Mouse (Mus musculus): ENCODE results near the gene Telo2. TPM values are rescaled to one million over a fixed set of nuclear protein-coding genes. Genes with fewer than 3 reads are reported as not detected.

Telo2 gene
- polyA plus RNA-seq, 1 experiment: 40.8 TPM

DNA sequence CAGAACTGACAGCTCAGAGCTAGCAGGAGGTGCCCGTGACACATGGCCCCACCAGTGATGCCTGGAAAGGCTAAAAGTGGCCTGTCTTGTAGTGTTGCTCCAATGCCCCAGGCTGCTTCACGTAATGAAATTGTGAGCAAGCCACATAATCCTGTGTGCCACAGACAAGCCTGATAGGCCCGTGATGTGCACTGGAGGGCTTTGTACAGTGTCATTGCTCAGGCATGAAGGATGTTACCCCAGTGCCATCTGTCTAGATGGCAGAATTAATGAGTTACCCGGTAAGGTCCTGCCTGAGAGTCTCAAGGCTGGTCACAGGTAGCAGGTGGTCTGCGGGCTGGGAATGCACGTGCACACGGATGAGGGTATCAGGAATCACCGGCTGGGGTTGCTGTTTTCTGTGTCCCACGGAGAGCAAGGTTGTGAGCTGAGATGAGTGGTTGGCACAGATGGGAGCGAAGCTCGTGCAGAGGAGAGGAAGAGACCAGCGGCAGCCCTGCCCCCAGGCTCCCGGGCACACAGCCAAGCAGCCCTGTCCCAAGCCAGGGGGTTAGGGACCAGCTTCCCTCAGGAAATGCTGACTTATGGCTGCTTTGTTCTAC is 37.9 kb downstream of the Telo2 start:
- TF ChIP-seq GATA1 (IDR thresholded peaks at IDR 0.05; ENCODE audit: low read length): no peak

DNA sequence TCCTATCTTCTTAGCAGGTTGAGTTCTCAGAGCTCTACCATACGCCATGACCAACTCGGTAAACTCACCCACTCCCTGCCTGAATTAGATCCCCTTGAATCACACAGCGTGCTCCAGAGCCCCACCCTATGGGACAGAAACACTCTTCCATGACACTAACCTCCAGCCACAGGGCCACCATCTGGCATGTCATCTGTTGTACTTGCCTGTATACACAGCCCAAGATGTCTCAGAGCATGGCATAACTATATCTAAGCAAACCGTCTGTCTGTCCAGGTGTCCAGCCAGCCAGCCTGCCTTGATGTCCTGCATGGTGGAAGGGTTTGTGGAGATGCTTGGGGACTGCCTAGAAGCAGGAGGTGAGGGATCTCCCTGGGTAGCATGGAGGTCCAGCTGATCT is 38.9 kb downstream of the Telo2 start:
- no peak for TF ChIP-seq GATA1 (IDR thresholded peaks at IDR 0.05; ENCODE audit: low read length)

DNA sequence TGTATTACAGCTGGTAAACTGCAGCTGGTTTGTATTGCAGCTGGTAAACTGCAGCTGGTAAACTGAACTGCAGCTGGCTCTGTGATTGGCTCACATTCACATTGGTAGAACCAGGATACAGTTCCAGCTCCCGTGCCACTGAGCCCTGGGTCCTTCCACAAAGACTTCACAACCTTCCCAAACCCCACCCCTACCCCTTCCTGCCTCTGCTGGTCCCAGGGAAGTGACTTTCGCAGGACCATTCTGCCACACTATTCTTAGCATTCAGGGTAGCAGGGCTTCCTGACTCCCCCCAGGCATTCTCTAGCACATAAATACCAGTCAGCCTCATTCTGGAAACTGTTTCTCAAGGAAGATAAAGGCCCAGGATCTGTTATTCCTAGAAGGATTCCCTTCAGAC is 47.1 kb downstream of the Telo2 start:
- no peak for TF ChIP-seq GATA1 (IDR thresholded peaks at IDR 0.05; ENCODE audit: low read length)

GRCm38 (mm10) chr17:25067442-25067851 is 48.3 kb downstream of the Telo2 start:
- no peak for TF ChIP-seq GATA1 (IDR thresholded peaks at IDR 0.05; ENCODE audit: low read length)

DNA sequence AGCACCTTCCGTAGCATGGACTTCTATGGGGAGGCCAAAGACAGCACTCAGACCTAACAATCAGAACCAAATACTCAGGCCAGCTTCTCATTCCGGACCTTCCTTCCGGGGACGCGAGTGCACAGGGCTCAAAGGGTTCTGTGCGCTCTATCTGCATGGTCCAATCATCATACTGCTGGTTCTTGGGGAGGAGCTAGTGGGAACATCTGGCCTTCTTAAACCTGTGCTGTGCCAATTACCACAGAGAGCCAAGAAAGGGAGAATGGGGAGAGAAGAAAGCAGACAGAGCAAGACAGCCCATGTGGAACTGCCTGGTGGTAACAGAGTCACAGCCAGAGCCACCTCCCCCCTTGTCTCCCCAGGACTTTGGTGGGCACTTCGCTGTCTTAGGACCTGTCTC is 49.2 kb downstream of the Telo2 start:
- no peak for TF ChIP-seq GATA1 (IDR thresholded peaks at IDR 0.05; ENCODE audit: low read length)

DNA sequence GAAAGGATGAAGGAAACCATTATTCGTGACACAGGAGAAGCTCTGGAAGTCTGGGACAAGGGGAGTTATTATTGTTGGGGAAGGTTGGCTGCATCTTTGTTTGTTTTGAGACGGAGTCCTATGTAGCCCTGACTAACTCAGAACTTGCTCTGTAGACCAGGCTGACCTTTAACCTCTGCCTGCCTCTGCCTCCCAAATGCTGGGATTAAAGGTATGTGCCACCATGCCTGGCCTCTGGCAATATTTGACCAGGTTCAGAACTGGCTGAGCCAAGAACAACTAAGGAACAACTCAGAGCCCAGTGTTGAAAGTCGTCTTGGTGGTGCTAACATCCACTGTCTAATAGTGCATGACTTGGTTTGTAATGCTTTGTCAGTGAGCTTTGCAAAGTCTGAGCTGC is 50.6 kb downstream of the Telo2 start:
- TF ChIP-seq GATA1 (IDR thresholded peaks at IDR 0.05; ENCODE audit: low read length): no peak

DNA sequence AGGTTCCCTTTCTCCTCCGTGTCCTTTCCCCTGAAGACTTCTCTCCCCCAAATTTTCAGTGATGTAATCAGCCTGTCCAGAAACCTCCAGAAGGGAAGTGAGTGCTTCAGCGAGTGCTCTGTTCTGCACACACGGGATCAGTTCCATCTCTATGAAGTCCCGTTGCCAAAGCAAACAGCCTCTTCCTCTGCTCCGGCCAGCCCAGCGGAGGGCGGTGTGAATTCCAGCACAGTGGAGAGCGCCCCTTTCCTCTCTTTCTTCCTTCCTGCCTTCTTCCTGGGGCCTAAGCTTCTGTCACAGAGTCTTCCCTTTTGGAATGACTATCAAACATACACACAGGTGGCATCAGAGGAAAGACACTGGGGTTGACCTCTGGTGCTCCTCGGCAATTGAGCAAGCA is 51.4 kb downstream of the Telo2 start:
- TF ChIP-seq GATA1 (IDR thresholded peaks at IDR 0.05; ENCODE audit: low read length): no peak

- TF ChIP-seq GATA1 (IDR thresholded peaks at IDR 0.05; ENCODE audit: low read length): no peak
These were observed 51.9 kb downstream of the Telo2 start for GRCm38 (mm10) chr17:25063872-25064271.

DNA sequence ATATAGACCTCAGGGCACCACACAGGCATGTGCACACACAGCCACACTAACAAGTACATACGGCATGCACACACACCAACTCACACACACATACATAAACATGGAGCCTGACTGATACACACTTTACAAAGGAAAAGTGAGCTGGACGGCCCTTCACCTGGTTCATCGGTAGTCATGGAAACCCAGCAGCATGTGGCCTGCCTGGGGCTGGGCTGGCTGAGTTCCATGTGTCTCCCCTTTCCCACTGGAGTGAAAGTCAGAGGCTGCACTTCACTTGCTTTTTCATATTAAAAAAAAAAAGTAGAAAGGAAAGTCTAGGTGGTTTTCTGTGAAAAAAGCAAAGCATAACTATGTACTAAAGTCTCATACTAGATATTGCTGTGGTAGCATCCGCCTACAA is 52.5 kb downstream of the Telo2 start:
- no peak for TF ChIP-seq GATA1 (IDR thresholded peaks at IDR 0.05; ENCODE audit: low read length)

DNA sequence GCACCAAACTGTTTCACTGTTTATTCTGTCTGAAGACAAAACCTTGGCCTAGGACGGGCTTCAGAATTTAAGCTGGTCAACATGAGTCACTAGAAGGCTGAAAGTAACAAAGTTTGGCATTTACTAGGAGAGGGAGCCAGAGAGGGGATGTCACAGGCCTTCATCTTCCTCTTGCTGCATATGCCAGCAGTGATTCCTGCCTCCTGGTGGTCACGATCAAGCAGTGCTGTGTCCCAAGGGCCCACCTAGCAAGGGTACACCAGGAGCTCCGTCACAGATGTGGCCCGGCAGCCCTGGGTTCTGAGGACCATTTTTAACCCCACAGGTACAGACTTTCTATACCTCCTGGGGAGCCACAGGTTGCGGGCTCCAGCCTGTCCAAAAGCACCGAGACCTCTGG is 58.7 kb downstream of the Telo2 start:
- no peak for TF ChIP-seq GATA1 (IDR thresholded peaks at IDR 0.05; ENCODE audit: low read length)

DNA sequence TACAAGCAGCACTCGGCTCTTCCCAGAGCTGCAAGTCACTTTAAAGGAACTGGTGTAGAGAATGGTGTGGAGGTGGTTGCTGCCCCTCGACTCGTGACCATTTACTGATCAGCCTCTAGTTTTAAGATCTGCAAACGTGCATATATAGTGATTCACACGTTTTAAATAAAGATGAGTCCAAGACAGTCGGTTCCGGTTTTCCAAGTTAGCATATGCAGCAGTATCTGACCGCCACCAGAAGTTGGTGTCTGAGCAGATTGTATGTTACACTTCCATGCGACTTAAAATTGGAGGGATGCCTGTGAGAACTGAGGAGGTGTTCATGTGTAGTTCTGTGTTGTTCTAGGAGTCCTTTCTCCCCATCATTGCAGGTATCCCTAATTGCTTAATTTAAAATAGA is 62.5 kb downstream of the Telo2 start:
- no peak for TF ChIP-seq GATA1 (IDR thresholded peaks at IDR 0.05; ENCODE audit: low read length)

Other genes with a start within 250 kb of the Telo2 start
- gene Igfals, start 250.0 kb downstream of the Telo2 start, polyA plus RNA-seq (2012): 0.02 and 0.03 TPM in 2 replicates
- 61.9 and 127 TPM in 2 replicates for gene Nubp2, start 229.6 kb downstream of the Telo2 start, polyA plus RNA-seq (2012)
- 37.1 and 46.2 TPM in 2 replicates for gene Spsb3, start 229.3 kb downstream of the Telo2 start, polyA plus RNA-seq (2012)
- 35.4 and 42.9 TPM in 2 replicates for gene Eme2, start 220.9 kb downstream of the Telo2 start, polyA plus RNA-seq (2012)
- gene Mrps34, start 220.9 kb downstream of the Telo2 start, polyA plus RNA-seq (2012): 151 and 160 TPM in 2 replicates
- 30.3 and 35.4 TPM in 2 replicates for gene Nme3, start 219.5 kb downstream of the Telo2 start, polyA plus RNA-seq (2012)
- 24.7 and 30.8 TPM in 2 replicates for gene Mapk8ip3, start 179.0 kb downstream of the Telo2 start, polyA plus RNA-seq (2012)
- gene Jpt2, start 155.3 kb downstream of the Telo2 start, polyA plus RNA-seq (2012): 25.6 and 35.6 TPM in 2 replicates
- gene Cramp1l, start 100.2 kb downstream of the Telo2 start, polyA plus RNA-seq (2012): 14.0 and 14.3 TPM in 2 replicates
- gene Ift140, start 99.9 kb downstream of the Telo2 start, polyA plus RNA-seq (2012): 10.6 and 15.1 TPM in 2 replicates
- not detected in 2 replicates for gene Tmem204, start 32.4 kb downstream of the Telo2 start, polyA plus RNA-seq (2012)
- gene Ptx4, start 4.8 kb upstream of the Telo2 start, polyA plus RNA-seq (2012): not detected in 2 replicates
- 15.9 and 18.5 TPM in 2 replicates for gene Clcn7, start 17.4 kb upstream of the Telo2 start, polyA plus RNA-seq (2012)
- not detected in 2 replicates for gene Ccdc154, start 46.5 kb upstream of the Telo2 start, polyA plus RNA-seq (2012)
- gene Gm38655, start 59.5 kb upstream of the Telo2 start, polyA plus RNA-seq (2012): 0.06 TPM in 1 of 2 replicates, not detected in the other
- gene BC003965, start 68.6 kb upstream of the Telo2 start, polyA plus RNA-seq (2012): 39.1 and 54.8 TPM in 2 replicates
- 60.5 and 67.9 TPM in 2 replicates for gene Unkl, start 72.4 kb upstream of the Telo2 start, polyA plus RNA-seq (2012)
- 6.4 and 14.9 TPM in 2 replicates for gene Gnptg, start 124.2 kb upstream of the Telo2 start, polyA plus RNA-seq (2012)
- 25.1 and 27.6 TPM in 2 replicates for gene Tsr3, start 124.2 kb upstream of the Telo2 start, polyA plus RNA-seq (2012)
- gene Baiap3, start 140.4 kb upstream of the Telo2 start, polyA plus RNA-seq (2012): 0.09 TPM in 1 of 2 replicates, not detected in the other
- 421 and 607 TPM in 2 replicates for gene Ube2i, start 158.7 kb upstream of the Telo2 start, polyA plus RNA-seq (2012)
- not detected in 2 replicates for gene Prss34, start 182.4 kb upstream of the Telo2 start, polyA plus RNA-seq (2012)
- not detected in 2 replicates for gene Prss28, start 192.7 kb upstream of the Telo2 start, polyA plus RNA-seq (2012)
- gene Prss29, start 202.7 kb upstream of the Telo2 start, polyA plus RNA-seq (2012): not detected in 2 replicates
- gene Tpsab1, start 229.6 kb upstream of the Telo2 start, polyA plus RNA-seq (2012): not detected in 2 replicates

Measured in G1E-ER4 (cell line).